Mouse (Mus musculus): ENCODE measurements around the gene Ifnab. TPM values are rescaled to one million over a fixed set of nuclear protein-coding genes. Genes with fewer than 3 reads are reported as not detected.

Gene Ifnab
- total and polyA plus RNA-seq, 3 experiments: not detected

DNA sequence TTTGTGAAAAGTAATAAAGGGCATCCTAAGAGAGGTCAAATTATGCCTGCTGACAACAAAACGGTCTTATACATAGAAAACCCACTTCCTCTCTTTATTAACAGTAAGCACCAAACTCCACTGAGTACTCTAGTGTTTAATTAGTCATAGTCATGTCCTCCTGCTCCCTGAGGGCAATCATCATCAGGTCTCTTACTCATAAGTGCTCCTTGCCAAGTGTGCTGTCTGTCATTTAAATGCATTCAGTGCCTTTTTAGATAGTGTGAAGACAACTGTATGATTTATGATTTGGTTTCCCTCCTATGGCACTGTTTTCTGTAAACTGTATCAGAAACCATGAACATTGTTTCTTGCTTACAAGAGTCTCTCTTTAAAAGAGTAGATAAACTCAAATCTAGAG lies 23.1 kb upstream of the Ifnab start:
- in situ Hi-C loops (cut with MboI; ENCODE audit: low pct_ligation_motif_present, low pct_unique_long_range_greater_than_20kb, low sequenced_read_pairs) (no loop called here), dilution Hi-C loops (cut with MboI; ENCODE audit: extremely low pct_ligation_motif_present, extremely low pct_unique_long_range_greater_than_20kb, low sequenced_read_pairs) (no loop called here)
- Histone ChIP-seq H3K9me3 (replicated peaks; ENCODE audit: low read length) (peaks cover 14% of the 10 kb centered on the region), H3K9ac (ENCODE audit: insufficient read depth, low read depth) (no peak overlapping the region), H3K36me3 (replicated peaks in 1 of 2; ENCODE audit: control insufficient read depth in 1 of 2, insufficient read depth in 1 of 2, low read length in 1 of 2) (peaks cover 17 to 45% of the 10 kb centered on the region in 2 experiments), H3K27me3 (replicated peaks) (no peaks in the 10 kb centered on the region), H3K4me2 (ENCODE audit: insufficient read depth, low read depth, poor library complexity, severe bottlenecking) (no peak overlapping the region), H3K27ac (ENCODE audit: insufficient read depth, low read depth) (no peak overlapping the region), H3K79me2 (replicated peaks; ENCODE audit: control insufficient read depth, extremely low read depth, insufficient read depth, poor library complexity, severe bottlenecking) (peaks cover 25% of the 10 kb centered on the region), H3K4me1 (ENCODE audit: control insufficient read depth in 1 of 2, insufficient read depth in 2 of 2) (peaks cover 3 to 16% of the 10 kb centered on the region in 2 experiments), H3K4me3 (replicated peaks in 1 of 3; ENCODE audit: low read depth in 2 of 3, low read length in 2 of 3, poor library complexity in 1 of 3) (no peak overlapping the region)
- no peak for DNase-seq (ENCODE audit: extremely low read depth)
- TF ChIP-seq SIN3A (IDR thresholded peaks at IDR 0.05; ENCODE audit: low read length) (no peak), PAX5 (IDR thresholded peaks at IDR 0.05; ENCODE audit: low read length) (no peak)

DNA sequence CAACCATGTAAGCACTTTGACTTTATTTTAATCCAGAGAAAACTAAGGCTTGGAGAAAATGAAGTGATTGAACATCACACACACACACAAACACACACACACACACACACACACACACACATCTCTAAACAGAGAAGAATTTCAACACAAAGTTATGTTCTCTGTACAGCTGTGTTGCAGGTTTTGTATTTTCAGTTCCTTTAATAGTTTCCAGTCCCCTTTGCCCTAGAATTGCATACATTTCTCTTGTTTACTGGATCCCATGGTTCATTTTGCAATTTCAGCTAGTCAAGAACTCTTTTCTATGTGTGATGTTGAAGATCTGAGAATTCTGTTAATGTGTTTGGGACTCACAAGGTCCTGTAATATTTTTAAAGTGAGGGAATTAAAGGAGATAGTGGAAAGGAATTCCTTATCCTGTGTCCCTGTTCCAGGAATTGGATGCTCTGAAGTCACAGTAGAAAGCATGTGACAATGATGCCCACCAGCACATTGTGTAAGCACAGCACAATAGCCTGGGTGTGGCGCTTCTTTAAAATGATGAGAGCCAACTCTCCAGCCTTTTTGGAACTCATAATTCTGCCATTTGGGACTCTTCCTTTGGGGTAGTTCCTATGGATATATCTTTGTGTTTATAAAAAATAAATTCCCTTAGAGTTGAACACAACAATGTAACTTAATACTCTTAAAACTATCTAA lies 16.1 kb upstream of the Ifnab start:
- Histone ChIP-seq H3K79me2 (replicated peaks; ENCODE audit: control insufficient read depth, extremely low read depth, insufficient read depth, poor library complexity, severe bottlenecking) (no peaks in the 10 kb centered on the region), H3K4me2 (ENCODE audit: insufficient read depth, low read depth, poor library complexity, severe bottlenecking) (no peak overlapping the region), H3K9ac (ENCODE audit: insufficient read depth, low read depth) (no peak overlapping the region), H3K4me1 (ENCODE audit: control insufficient read depth in 1 of 2, insufficient read depth in 2 of 2) (peaks cover 2 to 34% of the 10 kb centered on the region in 2 experiments; a peak in 3 of 4 replicates), H3K27ac (ENCODE audit: insufficient read depth, low read depth) (no peak overlapping the region), H3K9me3 (replicated peaks; ENCODE audit: low read length) (no peaks in the 10 kb centered on the region), H3K4me3 (replicated peaks in 1 of 3; ENCODE audit: low read depth in 2 of 3, low read length in 2 of 3, poor library complexity in 1 of 3) (no peak overlapping the region), H3K36me3 (replicated peaks in 1 of 2; ENCODE audit: control insufficient read depth in 1 of 2, insufficient read depth in 1 of 2, low read length in 1 of 2) (peaks cover 0 to 2% of the 10 kb centered on the region in 2 experiments), H3K27me3 (replicated peaks) (no peaks in the 10 kb centered on the region)
- dilution Hi-C loops (cut with MboI; ENCODE audit: extremely low pct_ligation_motif_present, extremely low pct_unique_long_range_greater_than_20kb, low sequenced_read_pairs) (no loop called here), in situ Hi-C loops (cut with MboI; ENCODE audit: low pct_ligation_motif_present, low pct_unique_long_range_greater_than_20kb, low sequenced_read_pairs) (no loop called here)
- DNase-seq (ENCODE audit: extremely low read depth): no peak
- TF ChIP-seq ELF1 (IDR thresholded peaks at IDR 0.05; ENCODE audit: low read depth, low read length) (no peak), MEF2A (IDR thresholded peaks at IDR 0.05; ENCODE audit: borderline replicate concordance, low read depth, low read length) (0 out of 2 replicates have a peak, but pooled peaks have one; percentile 23), EP300 (IDR thresholded peaks at IDR 0.05; ENCODE audit: low read length) (peak; percentile 61), MXI1 (IDR thresholded peaks at IDR 0.05; ENCODE audit: low read depth, low read length) (no peak), IRF4 (IDR thresholded peaks at IDR 0.05; ENCODE audit: low read depth, low read length) (0 out of 2 replicates have a peak, but pooled peaks have one; percentile 30), POLR2A (IDR thresholded peaks at IDR 0.05; ENCODE audit: low read depth, low read length) (no peak), RCOR1 (conservative IDR thresholded peaks at IDR 0.05; ENCODE audit: low read depth, low read length) (no peak), JUND (conservative IDR thresholded peaks at IDR 0.05; ENCODE audit: low read depth, low read length) (no peak)

DNA sequence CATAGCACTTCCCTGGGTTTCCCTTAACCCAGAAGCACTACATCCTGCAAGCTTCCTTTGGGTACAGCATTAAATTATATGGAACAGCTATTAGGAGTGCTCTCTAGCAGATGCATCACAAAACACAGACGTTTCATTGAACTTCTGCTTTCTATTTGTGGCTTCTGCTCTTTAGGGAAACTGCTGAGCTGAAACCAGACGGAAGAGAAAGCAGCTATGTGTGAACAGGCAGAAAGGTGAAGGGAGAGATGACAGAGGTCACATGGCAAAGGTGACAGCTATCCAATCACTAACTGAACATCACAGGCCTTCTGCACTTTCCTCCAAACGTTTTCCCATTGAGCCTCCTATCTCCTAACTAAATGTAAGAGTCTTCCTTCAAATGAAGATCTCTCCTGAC lies 14.8 kb upstream of the Ifnab start:
- Histone ChIP-seq H3K4me2 (ENCODE audit: insufficient read depth, low read depth, poor library complexity, severe bottlenecking) (no peak overlapping the region), H3K9ac (ENCODE audit: insufficient read depth, low read depth) (no peak overlapping the region), H3K4me1 (ENCODE audit: control insufficient read depth in 1 of 2, insufficient read depth in 2 of 2) (peaks cover 5 to 48% of the 10 kb centered on the region in 2 experiments), H3K9me3 (replicated peaks; ENCODE audit: low read length) (no peaks in the 10 kb centered on the region), H3K4me3 (replicated peaks in 1 of 3; ENCODE audit: low read depth in 2 of 3, low read length in 2 of 3, poor library complexity in 1 of 3) (no peak overlapping the region), H3K27ac (ENCODE audit: insufficient read depth, low read depth) (no peak overlapping the region), H3K27me3 (replicated peaks) (no peaks in the 10 kb centered on the region), H3K36me3 (replicated peaks in 1 of 2; ENCODE audit: control insufficient read depth in 1 of 2, insufficient read depth in 1 of 2, low read length in 1 of 2) (peaks cover 0 to 2% of the 10 kb centered on the region in 2 experiments), H3K79me2 (replicated peaks; ENCODE audit: control insufficient read depth, extremely low read depth, insufficient read depth, poor library complexity, severe bottlenecking) (no peaks in the 10 kb centered on the region)
- peak; percentile 66 for DNase-seq (ENCODE audit: extremely low read depth)
- dilution Hi-C loops (cut with MboI; ENCODE audit: extremely low pct_ligation_motif_present, extremely low pct_unique_long_range_greater_than_20kb, low sequenced_read_pairs): no loop called here
- in situ Hi-C loops (cut with MboI; ENCODE audit: low pct_ligation_motif_present, low pct_unique_long_range_greater_than_20kb, low sequenced_read_pairs): no loop called here
- TF ChIP-seq SIN3A (IDR thresholded peaks at IDR 0.05; ENCODE audit: low read length): no peak
- peak; percentile 69 for TF ChIP-seq EP300 (IDR thresholded peaks at IDR 0.05; ENCODE audit: low read length)
- no peak for TF ChIP-seq RAD21 (IDR thresholded peaks at IDR 0.05; ENCODE audit: low read depth, low read length)
- no peak for TF ChIP-seq JUND (conservative IDR thresholded peaks at IDR 0.05; ENCODE audit: low read depth, low read length)
- peak; percentile 56 for TF ChIP-seq USF2 (conservative IDR thresholded peaks at IDR 0.05; ENCODE audit: low read depth, low read length)
- TF ChIP-seq POLR2A (IDR thresholded peaks at IDR 0.05; ENCODE audit: low read depth, low read length): no peak
- no peak for TF ChIP-seq UBTF (IDR thresholded peaks at IDR 0.05; ENCODE audit: low read depth, low read length)
- peak; percentile 86; the same call in 1 of the 2 replicates for TF ChIP-seq MEF2A (IDR thresholded peaks at IDR 0.05; ENCODE audit: borderline replicate concordance, low read depth, low read length)
- no peak for TF ChIP-seq SMC3 (IDR thresholded peaks at IDR 0.05; ENCODE audit: low read depth, low read length)
- peak; percentile 24; the same call in 1 of the 2 replicates for TF ChIP-seq USF1 (IDR thresholded peaks at IDR 0.05; ENCODE audit: low read depth, low read length)
- TF ChIP-seq MAX (IDR thresholded peaks at IDR 0.05; ENCODE audit: low read length): peak; percentile 47; the same call in 1 of the 2 replicates
- peak; percentile 54 for TF ChIP-seq ETS1 (conservative IDR thresholded peaks at IDR 0.05; ENCODE audit: low read depth, low read length)
- no peak for TF ChIP-seq ELF1 (IDR thresholded peaks at IDR 0.05; ENCODE audit: low read depth, low read length)
- no peak for TF ChIP-seq TCF12 (IDR thresholded peaks at IDR 0.05; ENCODE audit: low read depth, low read length)
- no peak for TF ChIP-seq GABPA (IDR thresholded peaks at IDR 0.05; ENCODE audit: insufficient replicate concordance, low read depth, low read length)
- TF ChIP-seq BHLHE40 (IDR thresholded peaks at IDR 0.05; ENCODE audit: low read depth, low read length): peak; percentile 46; the same call in 1 of the 2 replicates
- TF ChIP-seq RCOR1 (conservative IDR thresholded peaks at IDR 0.05; ENCODE audit: low read depth, low read length): no peak
- TF ChIP-seq IRF4 (IDR thresholded peaks at IDR 0.05; ENCODE audit: low read depth, low read length): no peak
- TF ChIP-seq MYC (IDR thresholded peaks at IDR 0.05; ENCODE audit: low read depth, low read length): no peak
- TF ChIP-seq ZNF384 (IDR thresholded peaks at IDR 0.05; ENCODE audit: low read depth, low read length): 0 out of 2 replicates have a peak, but pooled peaks have one; percentile 5

All from CH12.LX (cell line).